Mouse (Mus musculus) 3134 (cell line): ENCODE measurements around the gene Olfr157.
"Not testable (repeated sequence)": the region's sequence is repeated elsewhere in the genome, so short reads cannot be mapped to it uniquely, and the experiment has no call there.

Experiments used
- DNase-seq: peaks from one replicate; pipeline ENCODE4 v3.0.0-alpha.2; 2011; ENCODE audit warnings: low spot score; ENCODE audit not compliant: insufficient read length; ENCODE audit errors: extremely low read depth

Gene Olfr157

DNA sequence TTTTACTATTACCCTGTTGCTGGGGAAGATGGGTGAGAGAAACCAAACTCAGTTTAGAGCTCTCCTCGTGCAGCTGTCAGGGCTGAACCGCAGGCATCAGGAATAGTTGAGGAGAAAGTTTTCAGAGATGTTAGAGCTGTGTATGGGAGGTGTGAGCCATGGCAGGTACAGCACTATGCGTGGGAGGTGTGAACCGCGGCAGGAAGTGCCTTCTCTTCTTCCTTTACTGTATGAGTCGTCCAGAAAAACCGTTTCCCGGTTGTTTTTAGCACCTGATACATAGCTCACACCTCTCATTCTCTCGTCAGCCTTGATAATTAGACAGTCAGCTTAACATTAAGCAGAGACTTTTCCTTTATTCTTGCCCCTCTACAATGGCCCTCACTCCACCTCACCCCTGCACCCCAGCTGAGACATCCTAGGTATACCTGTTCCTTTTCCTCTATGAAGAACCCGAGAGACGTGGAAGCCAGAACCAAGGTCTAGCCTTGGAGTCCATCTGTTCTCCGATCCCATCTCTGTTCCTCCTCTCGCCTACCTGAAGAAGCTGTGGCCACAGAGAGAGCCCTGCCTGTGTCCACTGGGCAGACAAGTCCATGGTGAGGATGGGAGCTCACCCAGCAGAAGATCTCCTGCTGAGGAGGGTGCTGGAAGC is 17.0 kb downstream of the Olfr157 start:
- no peak for DNase-seq

DNA sequence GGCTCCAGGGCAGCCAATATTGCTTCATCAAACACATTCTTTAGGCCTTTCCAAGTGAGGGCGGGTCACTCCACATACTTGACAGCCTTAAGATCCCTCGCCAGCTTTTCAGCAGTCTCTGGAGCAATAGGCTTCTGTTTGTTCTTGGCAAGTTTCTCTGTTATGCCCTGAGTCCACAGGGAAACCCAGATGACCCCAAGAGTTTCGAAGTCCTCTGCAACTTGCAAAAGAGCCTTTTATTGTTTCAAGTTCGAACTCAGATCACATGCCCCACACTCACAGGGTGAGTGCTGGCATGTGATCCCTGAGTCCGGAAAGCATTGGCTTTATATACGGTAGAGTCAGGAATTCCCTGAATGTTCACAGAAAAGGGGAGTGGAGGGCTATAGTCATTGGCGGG is 41.1 kb downstream of the Olfr157 start:
- no peak for DNase-seq

DNA sequence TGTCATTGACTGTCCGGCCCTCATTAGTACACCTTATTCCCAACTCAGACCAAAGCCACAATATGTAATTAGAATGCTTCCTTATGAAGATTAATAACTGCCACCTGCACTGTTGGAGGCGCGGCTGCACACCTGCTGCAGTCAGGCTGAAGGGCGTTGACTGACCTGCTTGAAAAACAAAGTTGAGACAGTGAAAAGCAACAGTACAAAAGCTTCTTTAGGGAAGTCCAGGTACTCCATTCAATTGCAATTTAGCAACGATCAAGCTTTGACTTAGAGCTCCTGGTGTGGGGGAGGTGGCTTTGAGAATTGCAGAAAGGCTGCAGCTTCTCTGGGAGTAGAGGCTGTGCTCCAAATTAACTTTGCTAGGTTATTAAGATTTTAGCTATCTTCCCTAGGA is 44.2 kb downstream of the Olfr157 start:
- not testable (repeated sequence) for DNase-seq

DNA sequence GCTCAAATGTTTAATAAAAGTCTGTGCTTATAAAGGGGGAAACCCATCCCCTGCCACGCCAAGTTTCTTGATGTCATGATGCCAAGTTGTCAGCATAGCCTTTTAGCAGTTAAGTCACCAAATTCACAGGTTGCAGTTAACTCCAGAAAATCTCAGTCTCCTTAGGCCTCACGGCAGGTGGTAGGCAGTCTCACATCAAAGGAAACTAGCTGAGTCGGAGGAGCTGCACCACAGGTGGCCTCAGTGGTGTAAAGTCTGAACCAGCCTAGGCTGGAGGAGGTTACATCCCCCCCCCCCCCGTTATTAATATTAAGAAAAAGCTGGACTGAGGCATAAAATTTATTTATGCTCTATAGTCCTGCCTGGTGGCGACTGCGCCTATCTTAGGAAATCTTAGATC is 44.7 kb downstream of the Olfr157 start:
- DNase-seq = no peak
